Mouse (Mus musculus) forelimb bud, embryonic 11.5 days (tissue): ENCODE measurements around the gene Mrpl9.

Experiments used
- DNase-seq: peaks from one replicate; pipeline ENCODE4 v3.0.0-alpha.2; 2012; ENCODE audit warnings: low read depth, low spot score

Mrpl9 gene

GRCm38 (mm10) chr3:94465632-94466430, 22.7 kb downstream of the Mrpl9 start:
- DNase-seq = no peak

DNA sequence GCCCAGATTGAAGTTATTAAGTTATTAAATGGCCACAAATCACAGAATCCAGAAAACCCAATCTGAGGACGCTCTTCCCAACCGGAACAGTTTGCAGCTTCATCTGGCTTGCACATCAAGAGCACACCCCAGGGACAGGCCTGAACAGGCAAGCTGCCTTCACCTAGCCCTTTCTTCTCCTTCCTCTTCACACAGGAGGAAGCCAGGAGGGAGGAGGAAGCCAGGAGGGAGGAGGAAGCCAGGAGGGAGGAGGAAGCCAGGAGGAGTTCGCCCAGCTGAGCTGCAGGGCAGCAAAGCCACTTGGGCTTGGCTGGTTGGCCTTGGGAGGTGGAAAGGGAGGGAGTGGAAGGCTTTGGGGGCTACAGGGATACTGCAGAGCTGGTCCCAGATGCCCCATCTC, 25.8 kb downstream of the Mrpl9 start:
- no peak for DNase-seq

DNA sequence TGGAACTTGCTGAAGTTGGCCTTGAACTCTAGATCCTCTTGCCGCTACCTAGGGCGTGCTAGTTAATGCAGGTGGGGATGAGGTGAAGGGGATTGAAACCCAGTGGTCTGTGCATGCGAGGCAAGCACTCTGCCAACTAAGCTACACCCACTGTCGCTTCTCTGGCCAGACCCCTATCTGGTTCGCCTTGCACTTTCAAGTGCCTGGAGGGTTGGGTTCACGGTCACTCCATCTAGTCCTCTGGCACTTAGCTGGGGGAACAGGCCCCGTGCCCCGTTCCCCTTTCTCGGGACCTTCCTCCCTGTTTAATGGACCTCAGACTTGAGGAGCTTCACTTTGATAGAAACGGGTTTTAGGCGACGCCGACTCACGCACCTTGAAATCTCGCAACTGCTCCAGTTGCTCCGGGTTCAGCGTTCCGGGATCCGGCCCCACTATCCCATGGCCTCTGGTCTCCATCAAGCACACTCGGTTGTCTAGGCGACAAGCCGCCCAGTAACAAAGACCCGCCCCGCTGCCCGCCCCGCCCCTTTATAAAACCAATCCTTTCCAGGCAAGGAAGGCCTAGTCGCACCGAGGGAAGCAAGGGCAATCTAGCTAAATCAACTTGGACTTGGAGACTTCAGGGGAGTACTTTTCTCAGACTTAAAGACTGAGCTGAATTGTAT, 29.5 kb downstream of the Mrpl9 start:
- peak; percentile 74 for DNase-seq

DNA sequence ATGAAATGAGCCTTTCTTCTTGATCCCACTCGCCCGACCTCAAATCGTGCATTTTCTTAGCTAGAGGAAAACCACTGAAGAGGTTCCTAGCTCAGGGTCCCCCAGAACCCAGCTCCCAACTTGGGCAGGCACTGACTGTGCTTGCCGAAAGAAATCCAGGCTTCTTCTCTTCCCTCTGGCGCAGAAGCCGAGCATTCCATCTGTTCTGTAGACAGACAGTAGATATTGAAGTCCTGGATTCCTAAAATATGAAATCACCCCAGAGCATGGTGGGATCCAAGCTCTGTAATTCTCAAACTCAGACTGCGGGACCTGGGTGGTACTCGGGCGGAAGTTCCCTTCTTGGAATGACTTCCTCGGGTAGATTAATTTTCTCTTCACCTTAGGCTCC, 30.0 kb downstream of the Mrpl9 start:
- no peak for DNase-seq

GRCm38 (mm10) chr3:94473567-94474232, 30.6 kb downstream of the Mrpl9 start:
- DNase-seq = no peak

DNA sequence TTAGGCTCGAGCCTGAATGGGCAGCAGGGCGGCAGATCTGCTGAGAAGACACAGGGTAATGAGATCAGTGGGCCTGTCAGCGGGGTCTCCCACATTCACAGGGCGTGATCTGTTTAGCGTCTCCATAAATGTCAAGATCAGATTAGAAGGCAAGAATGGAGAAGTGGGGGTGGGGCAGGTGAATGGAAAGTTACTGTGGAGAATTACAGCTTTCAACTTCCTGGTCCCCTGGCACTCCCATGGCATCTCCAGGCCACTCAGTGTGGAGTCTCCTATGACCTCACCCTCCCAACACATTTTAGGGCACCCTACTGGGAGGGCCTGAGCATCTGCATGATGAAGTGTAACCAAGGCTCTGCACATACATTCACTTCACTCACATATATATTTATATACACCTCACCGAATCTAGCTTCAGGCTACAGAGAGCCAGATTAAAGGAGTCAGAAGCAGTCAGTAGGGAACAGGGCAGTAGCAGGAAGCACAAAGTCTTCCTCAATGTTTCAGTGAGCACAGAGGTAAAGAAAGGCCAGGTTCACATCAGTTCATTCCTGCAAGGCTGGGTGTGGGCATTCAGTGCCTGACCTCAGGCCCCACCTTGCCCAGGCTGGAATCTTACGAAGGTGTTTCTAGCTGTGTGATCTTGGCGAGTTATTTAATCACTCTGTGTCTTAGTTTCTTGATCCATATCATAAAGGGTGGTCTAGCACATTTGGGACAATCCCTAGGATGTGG, 33.4 kb downstream of the Mrpl9 start:
- peak; percentile 52 for DNase-seq

GRCm38 (mm10) chr3:94477444-94477843, 34.3 kb downstream of the Mrpl9 start:
- DNase-seq = no peak

DNA sequence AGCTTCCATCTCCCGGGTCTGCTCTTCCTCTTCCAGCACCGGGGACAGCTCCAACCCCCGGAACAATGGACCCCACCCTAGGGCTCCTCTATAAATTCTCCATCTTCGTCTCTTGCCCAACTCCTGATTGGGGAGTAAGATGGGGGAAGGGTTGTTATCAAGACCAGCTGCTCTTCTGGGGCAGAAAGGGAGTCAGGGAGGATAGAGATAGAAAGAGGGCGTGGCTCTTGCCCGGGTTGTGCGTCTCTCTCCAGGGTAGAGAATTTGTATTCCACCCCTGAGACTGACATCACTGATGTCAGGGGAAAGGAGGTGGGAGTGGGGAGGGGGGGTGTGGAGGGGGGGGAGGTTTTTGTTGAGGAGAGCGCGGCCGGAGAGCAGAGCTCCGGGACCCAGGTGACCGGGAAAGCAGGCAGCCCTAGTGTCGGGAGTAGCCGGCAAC, 34.9 kb downstream of the Mrpl9 start, which contains the start of gene Celf3:
Gene Celf3 (plus strand): TSS at position 315 of the 442 bp plus-strand sequence.
- no peak for DNase-seq

DNA sequence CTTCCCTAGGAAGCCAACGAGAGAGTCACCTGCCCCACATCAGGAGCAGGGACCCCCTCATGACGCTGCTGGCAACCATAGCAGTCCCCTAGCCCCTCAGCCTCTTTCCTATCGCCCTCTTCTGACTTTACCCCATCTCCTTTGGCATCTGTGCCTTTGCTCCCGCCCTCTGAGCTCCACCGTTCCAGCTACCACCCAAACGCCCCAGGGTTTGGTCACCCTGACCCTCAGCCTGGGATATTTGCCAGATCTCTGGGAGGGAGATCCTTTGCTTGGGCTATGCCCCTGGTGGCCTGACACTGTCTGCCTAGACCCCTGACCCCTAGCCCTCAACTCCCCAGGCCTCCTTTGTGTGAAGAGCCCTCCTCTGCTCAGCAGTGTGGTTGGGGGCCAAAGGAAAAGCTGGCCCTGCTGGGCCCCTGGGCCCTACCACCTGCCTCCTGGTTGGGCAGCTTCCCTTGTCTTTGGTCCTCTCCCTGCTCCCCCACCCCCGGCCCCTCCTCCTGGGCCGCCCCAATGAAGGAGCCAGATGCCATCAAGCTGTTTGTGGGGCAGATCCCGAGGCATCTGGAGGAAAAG, 35.6 kb downstream of the Mrpl9 start:
- no peak for DNase-seq

GRCm38 (mm10) chr3:94479564-94479963, 36.4 kb downstream of the Mrpl9 start:
- DNase-seq = peak; percentile 46

DNA sequence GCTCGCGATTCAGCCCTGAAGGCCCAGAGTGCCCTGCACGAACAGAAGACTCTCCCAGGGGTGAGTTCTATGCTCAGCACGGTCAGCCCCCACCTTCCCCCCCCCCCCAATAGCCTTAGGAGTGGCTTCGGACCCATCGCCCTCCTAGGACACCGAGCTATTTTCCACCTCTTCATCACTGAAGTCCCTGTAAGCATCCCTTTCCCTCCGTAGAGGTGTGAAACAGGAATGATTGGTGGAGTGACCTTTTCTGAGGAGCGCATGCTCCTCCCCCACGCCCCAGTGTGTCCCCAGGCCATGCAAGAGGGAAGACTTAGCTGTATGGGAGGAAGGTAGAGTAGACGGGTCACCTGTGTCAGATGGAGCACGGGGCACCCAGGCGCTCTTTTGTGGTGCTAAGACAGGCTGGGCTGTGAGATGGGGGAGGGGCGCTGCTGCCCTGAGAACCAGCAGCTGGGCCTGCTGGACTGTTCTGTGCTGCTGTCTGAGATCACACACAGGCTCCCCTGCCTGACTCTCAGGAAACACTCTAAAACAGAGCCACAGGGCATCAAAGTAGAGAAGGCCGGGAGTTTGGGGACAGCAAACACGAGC, 37.3 kb downstream of the Mrpl9 start, which contains the start of gene Riiad1:
Gene Riiad1 (minus strand): TSS at position 51 of the 594 bp plus-strand sequence.
- DNase-seq = no peak

GRCm38 (mm10) chr3:94481429-94481828, 38.3 kb downstream of the Mrpl9 start:
- DNase-seq = no peak

DNA sequence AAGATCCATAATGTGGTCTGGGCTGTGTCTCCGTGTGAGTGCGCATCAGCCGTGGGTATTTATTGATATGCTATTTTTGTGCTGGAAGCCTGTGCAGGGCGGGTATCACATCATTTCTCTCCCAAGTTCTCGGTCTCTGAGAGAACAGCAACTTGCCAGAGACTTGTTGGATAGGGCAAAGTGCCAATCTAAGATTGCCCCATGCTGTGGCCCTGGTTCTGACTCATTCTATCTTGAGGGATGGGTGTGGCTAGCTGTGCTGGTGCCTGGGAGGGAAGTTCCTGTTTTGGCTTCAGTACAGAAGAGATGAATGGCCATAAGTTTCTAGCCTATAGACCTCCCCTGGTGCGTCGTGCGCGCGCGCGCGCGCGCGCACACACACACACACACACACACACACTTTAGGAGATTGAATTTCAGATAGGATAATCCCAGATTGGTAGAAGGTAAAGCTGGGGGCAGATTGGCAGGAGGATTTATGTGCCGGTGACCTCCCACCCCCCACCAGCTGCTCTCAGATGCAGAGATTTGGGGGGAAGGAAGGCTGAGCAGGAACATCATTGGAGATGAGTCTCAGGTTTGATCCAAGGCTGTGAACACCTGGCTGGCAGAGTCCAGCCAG, 39.8 kb downstream of the Mrpl9 start:
- no peak for DNase-seq

DNA sequence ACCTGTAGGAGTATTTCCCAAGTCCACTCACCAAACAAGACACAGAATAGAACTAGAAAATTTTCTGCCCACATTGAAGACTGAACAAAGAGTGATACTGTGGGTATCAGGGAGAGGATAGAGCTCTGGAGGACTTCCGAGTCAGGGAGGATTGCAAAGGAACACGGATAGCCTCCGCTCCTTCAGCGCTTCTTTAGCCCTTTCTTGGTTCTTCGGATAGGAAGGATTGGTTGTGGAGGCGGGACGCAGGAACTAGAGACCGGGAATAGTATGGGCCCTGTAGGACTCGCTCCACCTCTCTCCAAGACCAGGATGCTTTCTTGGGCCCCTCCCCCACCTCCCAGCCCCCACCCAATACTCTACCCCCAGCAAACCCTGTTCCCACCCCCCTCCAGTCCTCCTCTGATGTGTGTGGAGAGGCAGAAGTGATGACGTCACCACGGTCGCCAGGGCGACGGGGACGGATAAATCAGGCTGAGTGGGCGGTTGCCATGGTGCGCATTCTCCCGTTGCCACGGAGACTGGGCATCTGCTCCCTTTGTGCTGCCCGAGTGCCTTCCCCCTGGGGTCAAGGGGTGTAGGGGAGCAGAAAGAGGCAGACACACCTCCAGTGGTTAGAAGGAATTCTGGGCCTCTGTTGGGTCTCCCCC, 40.8 kb downstream of the Mrpl9 start:
- peak; percentile 70 for DNase-seq

DNA sequence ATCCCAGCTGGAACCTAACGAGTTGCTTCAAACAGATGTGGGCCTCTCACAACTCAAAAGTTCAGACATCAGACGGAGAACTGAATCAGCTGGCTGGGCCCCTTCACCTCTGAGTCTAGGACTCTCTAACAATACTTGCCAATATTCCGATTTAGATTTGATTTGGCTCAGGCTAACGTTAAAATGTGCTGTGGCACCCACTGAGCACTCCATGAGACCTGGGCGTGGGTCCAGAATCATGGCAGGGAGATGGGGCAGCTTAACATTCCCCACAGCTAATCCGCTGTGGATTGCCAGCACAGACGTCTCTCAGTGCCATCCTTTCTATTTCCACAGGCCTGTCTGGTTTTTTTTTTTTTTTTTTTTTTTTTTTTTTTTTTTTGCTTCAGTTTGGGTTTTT, 42.8 kb downstream of the Mrpl9 start:
- no peak for DNase-seq

DNA sequence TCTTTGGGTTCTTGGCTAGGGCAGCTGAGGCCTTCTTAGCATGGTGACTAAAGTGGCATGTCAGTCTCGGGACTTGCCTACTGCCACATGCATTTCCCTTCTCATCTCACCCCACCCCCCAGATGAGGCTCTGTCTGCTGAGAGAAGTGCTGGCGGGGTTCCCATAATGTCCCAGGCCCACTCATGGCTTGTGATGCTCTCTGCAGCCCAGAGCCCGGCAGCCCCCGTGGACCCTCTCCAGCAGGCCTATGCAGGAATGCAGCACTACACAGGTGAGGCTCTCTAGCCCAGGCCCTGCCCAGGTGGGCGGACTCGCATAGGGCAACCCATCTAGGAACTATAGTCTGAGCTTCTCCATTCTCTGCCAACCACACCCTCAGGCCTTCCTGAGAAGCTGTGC, 44.5 kb downstream of the Mrpl9 start:
- no peak for DNase-seq

- DNase-seq = no peak
These were observed 54.0 kb downstream of the Mrpl9 start for GRCm38 (mm10) chr3:94497162-94497561.
